8 mouse cellular contexts compared by ENCODE assay signal in the genomic region with DNA sequence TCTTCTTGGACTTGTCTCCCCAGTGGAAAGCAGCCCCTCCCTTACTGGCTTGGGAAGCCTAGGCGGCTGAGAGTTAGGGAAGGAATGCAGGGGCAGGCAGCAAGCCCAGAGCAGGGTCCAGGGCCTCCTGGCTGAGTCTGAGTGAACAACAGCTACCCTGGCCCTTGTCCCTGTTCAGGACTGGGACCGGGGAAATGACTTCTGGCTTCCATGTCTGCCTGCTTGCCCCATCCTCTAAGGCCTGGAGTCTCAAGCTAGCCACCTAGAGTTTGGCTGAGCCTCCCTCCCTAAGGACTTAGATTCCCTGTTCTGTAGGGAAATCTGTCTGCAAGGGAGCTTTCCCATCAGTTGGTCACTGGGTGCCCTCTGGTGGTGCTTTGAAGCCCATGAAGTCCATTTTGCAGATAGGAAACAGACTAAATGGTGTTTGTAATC. TPM values are rescaled to one million over a fixed set of nuclear protein-coding genes. Genes with fewer than 3 reads are reported as not detected.
A peak's percentile ranks its signal among the peaks of the same experiment; 100 is the strongest.
DNase-seq lines count a peak whose midpoint lies in the region; ATAC-seq and TF ChIP-seq lines count a peak whose summit lies in the region.

No protein-coding gene starts in this region.

- peak; percentile 80 for TF ChIP-seq CTCF in forebrain, postnatal 0 days (IDR thresholded peaks at IDR 0.05; ENCODE audit: low read depth)
- TF ChIP-seq CTCF in Patski (IDR thresholded peaks at IDR 0.05), result no peak

- in situ Hi-C loops in Patski (cut with MboI; ENCODE audit: low pct_unique_long_range_greater_than_20kb), result loop anchor here (5.0 to 10.0 kb wide), 2 partner anchors 82 to 165 kb away; partner anchors contain the start of gene Rnf215

- WGBS in forebrain, postnatal 0 days, result 11% methylated on average over 2 of the region's 2 CpGs
- 17% methylated on average over 2 of the region's 2 CpGs for WGBS in forebrain, embryonic 11.5 days

- CTCF ChIA-PET in Patski (lab: Charles Lee), result interaction anchor here (0.8 to 2.0 kb wide), 29 partner anchors 10 to 232 kb away, joined by 3 to 24 read pairs (median 4); partner anchors contain the start of genes Lif, Rnf215 and Tbc1d10a

- H3K36me3 ChIP-seq in forebrain, postnatal 0 days (ENCODE audit: insufficient read depth), result peaks cover 14% of the 10 kb centered on the region
- no peaks in the 10 kb centered on the region for H3K36me3 ChIP-seq in forebrain, embryonic 11.5 days (ENCODE audit: control insufficient read depth, insufficient read depth, low read length)

- H3K4me3 ChIP-seq in forebrain, postnatal 0 days (ENCODE audit: low read depth, low read length), result no peak overlapping the region
- no peak overlapping the region for H3K4me3 ChIP-seq in forebrain, embryonic 11.5 days (ENCODE audit: low read depth, low read length)

- POLR2A ChIA-PET in Patski (lab: Charles Lee), result interaction anchor here (0.6 to 1.5 kb wide), 6 partner anchors 33 to 197 kb away, joined by 3 to 5 read pairs (median 4); partner anchors contain the start of genes Rnf215 and Tbc1d10a

- H3K9ac ChIP-seq in forebrain, postnatal 0 days, result no peak overlapping the region
- H3K9ac ChIP-seq in forebrain, embryonic 11.5 days (ENCODE audit: low read length), result no peak overlapping the region

- peak; percentile 40 for ATAC-seq in forebrain, postnatal 0 days
- ATAC-seq in forebrain, embryonic 11.5 days (replicated peaks; ENCODE audit: low FRiP score), result no peak
- peak; percentile 41 for ATAC-seq in Patski

- H3K4me1 ChIP-seq in forebrain, postnatal 0 days (ENCODE audit: insufficient read depth), result no peaks in the 10 kb centered on the region; the same call in 1 of the 2 replicates
- H3K4me1 ChIP-seq in forebrain, embryonic 11.5 days (replicated peaks; ENCODE audit: control insufficient read depth, insufficient read depth, low read length), result peaks cover 6% of the 10 kb centered on the region; the same call in 1 of the 2 replicates

- H3K27ac ChIP-seq in forebrain, postnatal 0 days (ENCODE audit: low read depth, low read length), result no peak overlapping the region
- no peak overlapping the region for H3K27ac ChIP-seq in forebrain, embryonic 11.5 days (ENCODE audit: low read depth, low read length)

- DNase-seq in forebrain, postnatal 0 days, result peak; percentile 69
- no peak for DNase-seq in forebrain, embryonic 11.5 days (ENCODE audit: low spot score)
- DNase-seq in Patski (ENCODE audit: low read depth, low spot score), result no peak
- peak; percentile 50 for DNase-seq in embryo, embryonic 11.5 days (ENCODE audit: low read depth, low spot score)
- peak; percentile 76 for DNase-seq in heart, postnatal 4 days
- peak; percentile 24 to 62 for DNase-seq in layer of hippocampus, postnatal 25 days (ENCODE audit: extremely low spot score in 1 of 2, low spot score in 1 of 2)
- DNase-seq in lung, postnatal 36 days, result peak; percentile 94
- peak; percentile 73 for DNase-seq in telencephalon, adult 2 months (ENCODE audit: low read depth, low spot score)

- H3K27me3 ChIP-seq in forebrain, postnatal 0 days (ENCODE audit: insufficient read depth, low read length), result no peaks in the 10 kb centered on the region; the same call in 1 of the 2 replicates
- H3K27me3 ChIP-seq in forebrain, embryonic 11.5 days (ENCODE audit: control insufficient read depth, insufficient read depth, low read length), result peaks cover 11% of the 10 kb centered on the region
- H3K27me3 ChIP-seq in Patski, result no peaks in the 10 kb centered on the region

- H3K4me2 ChIP-seq in forebrain, postnatal 0 days (ENCODE audit: low read depth), result no peak overlapping the region
- no peak overlapping the region for H3K4me2 ChIP-seq in forebrain, embryonic 11.5 days (ENCODE audit: low read depth, low read length, severe bottlenecking)

- H3K9me3 ChIP-seq in forebrain, postnatal 0 days (ENCODE audit: low read length), result 0 out of 2 replicates have a peak, but pooled peaks cover 6% of the 10 kb centered on the region
- no peaks in the 10 kb centered on the region for H3K9me3 ChIP-seq in forebrain, embryonic 11.5 days (ENCODE audit: control insufficient read depth, low read length)

RNA-seq across cellular contexts. Expression of gene Castor1, which starts 1.3 kb away (rescaled TPM):
- total RNA-seq in forebrain, postnatal 0 days (2014; rRNA removed), result 5.0 and 6.9 TPM in 2 replicates
- polyA plus RNA-seq in forebrain, postnatal 0 days (2015; fragmentation: Nextera tagmentation; extraction: Ambion mirVana), result 4.2 and 4.9 TPM in 2 replicates
- polyA plus RNA-seq in forebrain, embryonic 11.5 days (2014; fragmentation: Nextera tagmentation; extraction: Ambion mirVana), result 2.0 and 2.5 TPM in 2 replicates
- polyA plus RNA-seq in Patski (2021), result 0.35 TPM
- 1 to 10 TPM; 4.7 to 5.1 TPM for total RNA-seq in heart, postnatal 4 days (2021)
- total RNA-seq in layer of hippocampus, postnatal 25 days (2021), result 1 to 10 TPM; 6.0 to 6.1 TPM

RNA-seq across cellular contexts. Expression of gene Osm, which starts 16.9 kb away (rescaled TPM):
- total RNA-seq in forebrain, postnatal 0 days (2014; rRNA removed), result 0.05 TPM in 1 of 2 replicates, not detected in the other
- polyA plus RNA-seq in forebrain, postnatal 0 days (2015; fragmentation: Nextera tagmentation; extraction: Ambion mirVana), result 0.13 and 0.14 TPM in 2 replicates
- not detected in 2 replicates for polyA plus RNA-seq in forebrain, embryonic 11.5 days (2014; fragmentation: Nextera tagmentation; extraction: Ambion mirVana)
- not detected for polyA plus RNA-seq in Patski (2021)
- under 1 TPM in 1 of 2 experiments, not detected in 1; 0.14 TPM for total RNA-seq in heart, postnatal 4 days (2021)
- total RNA-seq in layer of hippocampus, postnatal 25 days (2021), result under 1 TPM in 1 of 2 experiments, not detected in 1; 0.12 TPM

RNA-seq across cellular contexts. Expression of gene Tbc1d10a, which starts 32.7 kb away (rescaled TPM):
- total RNA-seq in forebrain, postnatal 0 days (2014; rRNA removed), result 41.9 and 42.0 TPM in 2 replicates
- polyA plus RNA-seq in forebrain, postnatal 0 days (2015; fragmentation: Nextera tagmentation; extraction: Ambion mirVana), result 33.1 and 37.6 TPM in 2 replicates
- polyA plus RNA-seq in forebrain, embryonic 11.5 days (2014; fragmentation: Nextera tagmentation; extraction: Ambion mirVana), result 22.4 and 23.0 TPM in 2 replicates
- polyA plus RNA-seq in Patski (2021), result 50.9 TPM
- total RNA-seq in heart, postnatal 4 days (2021), result 10 to 100 TPM; 10.9 to 11.8 TPM
- 10 to 100 TPM; 29.2 to 32.7 TPM for total RNA-seq in layer of hippocampus, postnatal 25 days (2021)

RNA-seq across cellular contexts. Expression of gene Lif, which starts 38.0 kb away (rescaled TPM):
- total RNA-seq in forebrain, postnatal 0 days (2014; rRNA removed), result 0.08 and 0.43 TPM in 2 replicates
- 0.05 and 0.22 TPM in 2 replicates for polyA plus RNA-seq in forebrain, postnatal 0 days (2015; fragmentation: Nextera tagmentation; extraction: Ambion mirVana)
- polyA plus RNA-seq in forebrain, embryonic 11.5 days (2014; fragmentation: Nextera tagmentation; extraction: Ambion mirVana), result not detected in 2 replicates
- polyA plus RNA-seq in Patski (2021), result 31.3 TPM
- total RNA-seq in heart, postnatal 4 days (2021), result 1 to 10 TPM; 1.8 to 2.0 TPM
- 1 to 10 TPM; 1.3 to 2.1 TPM for total RNA-seq in layer of hippocampus, postnatal 25 days (2021)

RNA-seq across cellular contexts. Expression of gene Sf3a1, which starts 59.2 kb away (rescaled TPM):
- total RNA-seq in forebrain, postnatal 0 days (2014; rRNA removed), result 46.7 and 54.4 TPM in 2 replicates
- polyA plus RNA-seq in forebrain, postnatal 0 days (2015; fragmentation: Nextera tagmentation; extraction: Ambion mirVana), result 30.6 and 34.6 TPM in 2 replicates
- polyA plus RNA-seq in forebrain, embryonic 11.5 days (2014; fragmentation: Nextera tagmentation; extraction: Ambion mirVana), result 107 and 108 TPM in 2 replicates
- 45.2 TPM for polyA plus RNA-seq in Patski (2021)
- total RNA-seq in heart, postnatal 4 days (2021), result 10 to 100 TPM; 56.6 to 56.9 TPM
- 10 to 100 TPM; 68.8 to 69.2 TPM for total RNA-seq in layer of hippocampus, postnatal 25 days (2021)

Comparison
In these comparisons a context has a peak if more than half of its experiments do, and no peak if none do; other contexts are left out.
1. DNase-seq: peak in forebrain, postnatal 0 days (single experiment), embryo, embryonic 11.5 days (single experiment), heart, postnatal 4 days (single experiment), layer of hippocampus, postnatal 25 days (2 of 2), lung, postnatal 36 days (single experiment) and telencephalon, adult 2 months (single experiment); none in forebrain, embryonic 11.5 days (single experiment) and Patski (single experiment).